Mouse (Mus musculus): Measurements from ENCODE around the gene Ckap4.

The Ckap4 gene

DNA sequence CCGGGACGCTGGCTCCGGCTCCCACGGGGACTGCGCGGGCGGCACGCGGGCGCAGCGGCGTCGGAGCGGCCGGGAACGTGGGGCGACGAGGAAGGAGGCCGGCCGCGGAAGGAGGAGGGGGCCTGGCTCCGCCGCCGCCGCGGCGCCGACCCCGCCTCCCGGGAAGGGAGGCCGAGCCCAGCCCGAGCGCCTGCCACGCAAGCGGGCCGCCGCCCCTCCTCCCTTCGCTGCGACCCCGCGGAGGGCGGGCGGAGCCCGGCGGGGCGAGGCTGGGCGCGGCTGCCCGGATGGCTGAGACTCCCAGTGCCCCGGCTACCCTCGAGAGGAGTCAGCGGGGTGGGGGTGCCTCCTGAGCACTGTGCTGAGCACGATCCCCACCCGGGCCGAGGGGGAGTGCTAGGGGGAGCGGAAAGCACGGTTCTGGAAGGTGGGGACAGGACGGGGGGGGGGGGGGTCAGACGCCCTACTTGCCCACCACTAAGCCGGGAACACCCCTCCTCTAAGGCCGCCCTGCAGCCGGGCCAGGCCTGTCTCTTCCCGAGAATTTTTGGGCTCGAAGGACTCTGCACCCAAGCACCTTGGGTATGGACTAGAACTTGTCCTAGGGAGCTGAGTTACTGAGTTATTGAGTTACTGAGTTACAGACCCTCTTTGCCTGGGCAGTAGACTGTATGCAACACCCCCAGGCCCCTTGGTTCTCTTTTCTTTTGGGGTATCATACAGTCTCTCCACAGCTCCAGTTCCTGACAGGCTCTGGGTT lies at the start of gene Ckap4:
Gene Ckap4, minus strand, starts transcription at position 151 of the 760 bp plus-strand sequence.
- peak; percentile 78 for DNase-seq (ENCODE audit: low read depth, low spot score)

- no peak for DNase-seq (ENCODE audit: low read depth, low spot score)
These were observed 48.4 kb upstream of the Ckap4 start for GRCm38 (mm10) chr10:84582236-84582635.

- DNase-seq (ENCODE audit: low read depth, low spot score) = no peak
These were observed 47.3 kb upstream of the Ckap4 start for GRCm38 (mm10) chr10:84581191-84581590.

DNA sequence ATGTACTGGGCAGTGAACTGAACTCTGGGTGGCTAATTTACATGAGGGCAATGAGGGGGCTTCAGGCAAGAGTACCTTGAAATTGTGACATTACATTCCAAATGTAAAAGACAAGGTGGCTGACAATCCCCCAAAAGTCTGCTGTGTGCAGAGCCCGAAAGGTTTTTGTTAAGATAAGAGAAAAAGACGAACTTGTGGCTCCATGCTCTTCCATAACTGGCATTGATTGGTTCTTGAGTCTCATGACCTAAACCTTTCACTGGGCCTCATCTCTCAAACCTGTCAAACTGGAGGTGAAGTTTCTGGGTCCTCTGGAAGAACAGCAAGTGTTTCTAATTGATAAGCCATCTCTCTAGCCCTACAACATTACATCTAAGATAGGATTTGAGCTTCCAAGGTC lies 45.7 kb upstream of the Ckap4 start:
- DNase-seq (ENCODE audit: low read depth, low spot score) = no peak

GRCm38 (mm10) chr10:84578738-84579137 lies 44.9 kb upstream of the Ckap4 start:
- no peak for DNase-seq (ENCODE audit: low read depth, low spot score)

DNA sequence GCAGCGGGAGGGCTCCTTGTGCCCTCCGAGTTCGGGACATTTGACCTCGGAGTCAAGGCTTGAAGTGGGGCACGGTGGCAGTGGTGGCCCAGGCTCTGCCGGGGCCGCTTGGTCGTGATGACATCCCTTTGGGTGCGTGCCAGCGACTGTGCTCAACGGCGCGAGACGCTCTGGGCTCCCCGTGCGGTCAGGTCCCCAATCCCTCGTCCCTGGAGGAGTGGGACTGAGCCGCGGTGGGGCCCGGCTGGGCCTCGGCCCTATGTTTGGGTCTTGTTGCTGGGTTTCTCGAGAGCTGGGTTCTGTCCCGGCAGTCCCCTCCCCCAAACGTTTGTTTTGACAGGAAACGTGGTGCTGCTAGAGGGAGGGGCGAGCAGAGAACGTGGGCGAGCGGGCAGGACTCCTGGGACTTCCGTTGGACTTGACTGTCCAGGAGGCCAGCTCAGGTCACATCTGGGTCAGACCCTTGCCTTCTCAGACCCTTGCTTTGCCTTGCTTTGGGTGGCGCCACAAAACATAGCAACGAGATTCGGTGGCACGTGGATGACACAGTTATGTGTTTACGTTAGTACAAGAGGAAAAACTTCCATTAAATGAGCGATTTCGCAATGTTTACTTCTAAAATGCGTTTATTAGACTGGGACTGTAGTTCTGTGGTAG lies 43.3 kb upstream of the Ckap4 start:
- DNase-seq (ENCODE audit: low read depth, low spot score) = peak; percentile 31

GRCm38 (mm10) chr10:84576395-84577070 lies 42.7 kb upstream of the Ckap4 start, which contains the start of gene Tcp11l2:
Gene Tcp11l2 (plus strand): TSS chr10:84576626.
- DNase-seq (ENCODE audit: low read depth, low spot score) = peak; percentile 95

GRCm38 (mm10) chr10:84576029-84576394 lies 42.1 kb upstream of the Ckap4 start:
- DNase-seq (ENCODE audit: low read depth, low spot score) = no peak

GRCm38 (mm10) chr10:84573671-84574420 lies 40.0 kb upstream of the Ckap4 start:
- no peak for DNase-seq (ENCODE audit: low read depth, low spot score)

DNA sequence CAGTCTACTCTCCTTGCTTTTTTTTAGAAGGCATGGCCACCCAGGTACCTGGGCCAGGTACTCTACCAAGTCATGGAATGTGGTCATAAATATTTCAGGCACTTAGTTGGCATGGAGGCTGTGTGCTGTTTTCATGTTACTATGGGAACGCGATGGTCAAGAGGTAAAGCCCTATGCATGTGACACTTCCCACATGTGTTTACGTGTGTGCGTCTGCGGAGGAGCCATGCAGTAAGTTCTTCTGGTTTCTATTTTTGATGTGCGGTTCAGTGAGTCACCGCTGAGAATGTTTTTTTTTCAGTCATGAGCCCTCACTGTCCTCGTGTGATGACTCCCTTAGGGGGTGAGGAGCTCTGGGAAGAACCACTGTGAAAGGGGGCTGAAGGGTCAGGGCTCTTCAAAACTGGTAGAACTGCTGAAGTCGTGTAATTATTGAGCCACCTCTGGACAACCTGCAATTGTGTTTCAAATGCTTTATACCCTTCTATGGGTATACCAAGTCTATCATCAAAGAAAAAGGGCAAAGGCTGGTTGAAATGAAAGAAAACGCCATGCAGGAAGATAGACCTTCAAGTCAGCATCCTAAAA lies 37.3 kb upstream of the Ckap4 start:
- DNase-seq (ENCODE audit: low read depth, low spot score) = no peak

- no peak for DNase-seq (ENCODE audit: low read depth, low spot score)
These were observed 30.6 kb upstream of the Ckap4 start for GRCm38 (mm10) chr10:84564427-84564826.

DNA sequence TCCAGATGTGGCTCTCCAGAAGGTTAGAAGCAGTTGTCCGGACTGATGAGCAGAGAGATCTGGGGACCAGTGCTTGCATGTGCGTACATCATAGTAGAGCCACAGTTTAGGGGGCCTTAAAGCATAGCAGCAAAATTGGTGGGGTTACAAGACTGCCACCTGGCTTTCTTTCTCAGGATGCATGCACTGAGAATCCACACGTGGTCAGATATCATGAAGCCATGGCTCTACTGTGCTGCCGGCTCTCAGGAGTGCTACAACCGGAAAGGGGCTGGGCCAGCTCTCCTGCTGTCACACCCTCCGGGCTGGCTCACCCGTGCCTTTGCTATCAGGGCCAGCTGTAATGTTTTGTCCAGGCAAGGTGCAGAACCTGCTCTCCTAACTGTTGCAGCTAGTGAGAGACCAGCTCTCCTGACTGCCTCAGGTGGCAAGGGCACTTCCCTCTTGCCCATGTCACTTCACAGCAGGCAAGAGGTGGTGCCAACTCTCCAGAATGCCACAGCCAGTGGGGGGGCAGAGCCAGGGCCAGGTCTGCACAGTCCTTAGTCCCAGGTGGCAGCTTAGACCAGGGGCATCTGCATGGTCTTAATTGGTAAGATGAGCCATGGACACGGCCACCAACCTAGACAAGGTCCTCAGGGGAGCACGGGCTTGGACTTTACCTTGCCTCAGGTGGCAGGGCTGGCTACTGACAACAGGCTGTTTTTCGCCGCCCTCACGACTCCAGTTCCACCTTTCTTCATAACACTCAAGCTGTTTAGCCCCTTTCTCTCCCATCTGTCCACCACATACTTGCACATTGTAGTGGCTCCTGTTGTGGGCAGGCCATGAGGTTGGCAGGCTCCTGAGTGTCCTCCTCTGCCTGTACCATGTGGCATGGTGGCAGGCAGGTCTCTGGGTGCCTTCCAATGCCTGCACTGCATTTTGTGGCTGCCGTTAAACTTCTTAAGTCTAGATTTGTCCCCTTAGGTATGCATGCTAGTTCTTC lies 29.0 kb upstream of the Ckap4 start:
- peak; percentile 47 for DNase-seq (ENCODE audit: low read depth, low spot score)

GRCm38 (mm10) chr10:84562121-84562520 lies 28.3 kb upstream of the Ckap4 start:
- no peak for DNase-seq (ENCODE audit: low read depth, low spot score)

DNA sequence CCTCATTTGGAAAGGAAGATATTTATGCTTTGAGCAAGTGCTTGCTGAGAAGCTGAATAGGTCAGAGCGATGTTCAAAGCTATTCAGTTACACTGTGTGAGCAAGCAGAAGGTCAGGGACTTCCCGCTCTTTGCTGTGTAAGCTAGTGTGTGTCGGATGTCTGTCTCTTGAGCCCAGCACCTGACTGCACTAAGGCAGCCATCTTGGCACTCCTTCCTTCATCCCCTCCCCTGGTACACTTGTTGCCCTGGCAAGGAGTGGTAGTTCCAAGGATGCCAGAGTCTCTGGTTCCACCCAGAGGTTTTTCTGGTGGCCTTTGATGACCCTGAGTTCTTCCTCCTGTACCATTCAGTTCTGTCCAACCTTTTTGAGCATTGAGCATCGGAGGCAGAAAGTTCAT lies 26.1 kb upstream of the Ckap4 start:
- no peak for DNase-seq (ENCODE audit: low read depth, low spot score)

DNA sequence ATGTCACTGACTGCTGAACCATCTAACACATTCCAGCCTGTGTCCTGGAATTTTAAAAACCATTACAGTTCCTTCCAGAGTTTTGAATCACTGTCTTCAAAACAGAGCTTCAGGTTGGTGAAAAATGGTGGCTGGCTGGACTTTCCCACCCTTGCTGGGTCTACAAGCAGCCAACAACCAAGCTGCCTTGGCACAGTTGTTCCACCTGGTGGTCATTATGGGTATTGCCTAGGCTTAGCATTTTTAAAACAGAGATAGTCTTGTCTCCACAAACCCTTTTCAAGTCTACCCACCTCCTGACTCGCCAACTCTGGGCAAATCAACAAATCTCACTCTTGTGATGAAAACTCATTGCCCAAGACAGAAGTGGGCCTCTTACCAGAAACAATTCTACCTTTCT lies 24.6 kb upstream of the Ckap4 start:
- no peak for DNase-seq (ENCODE audit: low read depth, low spot score)

DNA sequence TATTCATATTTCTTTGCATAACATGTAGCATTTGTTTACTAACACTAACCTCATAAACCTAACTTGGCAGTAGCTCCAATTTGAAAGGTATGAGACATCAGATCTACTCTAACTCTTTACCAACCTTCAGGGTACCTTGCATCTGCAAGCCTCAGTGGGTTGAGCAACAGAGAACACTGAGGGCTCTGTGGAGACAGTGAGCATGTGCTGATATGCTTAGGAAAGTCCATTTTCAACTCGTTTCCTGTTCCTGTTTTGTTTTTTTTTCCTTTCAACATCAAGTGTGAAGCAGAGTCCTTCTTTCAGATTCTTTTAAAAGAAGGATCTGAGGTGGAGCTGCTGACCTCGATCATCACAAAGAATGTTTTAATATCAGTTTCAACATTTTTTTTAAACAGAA lies 22.3 kb upstream of the Ckap4 start:
- no peak for DNase-seq (ENCODE audit: low read depth, low spot score)

GRCm38 (mm10) chr10:84554291-84555009 lies 20.6 kb upstream of the Ckap4 start:
- no peak for DNase-seq (ENCODE audit: low read depth, low spot score)

- DNase-seq (ENCODE audit: low read depth, low spot score) = no peak
These were observed 18.6 kb upstream of the Ckap4 start for GRCm38 (mm10) chr10:84552477-84552876.

DNA sequence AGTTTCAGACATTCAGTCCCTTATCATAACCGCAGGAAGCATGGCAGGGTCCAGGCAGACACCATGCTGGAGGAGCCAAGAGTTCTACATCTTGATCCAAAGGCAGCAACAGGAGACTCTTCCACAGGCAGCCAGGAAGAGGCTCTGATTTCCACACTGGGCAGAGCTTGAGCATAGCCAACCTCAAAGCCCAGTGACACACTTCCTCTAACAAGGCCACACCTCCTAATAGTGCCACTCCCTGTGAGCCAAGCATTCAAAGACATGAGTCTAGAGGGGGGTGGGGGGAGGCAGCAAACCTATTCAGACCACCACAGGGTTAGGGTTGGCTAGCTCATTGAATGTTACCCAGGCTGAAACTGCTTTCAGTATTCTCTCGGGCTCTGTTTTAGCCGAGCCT lies 18.0 kb upstream of the Ckap4 start:
- DNase-seq (ENCODE audit: low read depth, low spot score) = no peak

GRCm38 (mm10) chr10:84549920-84550293 lies 16.0 kb upstream of the Ckap4 start:
- DNase-seq (ENCODE audit: low read depth, low spot score) = no peak

All from forelimb bud, embryonic 11.5 days (tissue).